25 mouse cellular contexts compared by ENCODE assay signal in the genomic region with DNA sequence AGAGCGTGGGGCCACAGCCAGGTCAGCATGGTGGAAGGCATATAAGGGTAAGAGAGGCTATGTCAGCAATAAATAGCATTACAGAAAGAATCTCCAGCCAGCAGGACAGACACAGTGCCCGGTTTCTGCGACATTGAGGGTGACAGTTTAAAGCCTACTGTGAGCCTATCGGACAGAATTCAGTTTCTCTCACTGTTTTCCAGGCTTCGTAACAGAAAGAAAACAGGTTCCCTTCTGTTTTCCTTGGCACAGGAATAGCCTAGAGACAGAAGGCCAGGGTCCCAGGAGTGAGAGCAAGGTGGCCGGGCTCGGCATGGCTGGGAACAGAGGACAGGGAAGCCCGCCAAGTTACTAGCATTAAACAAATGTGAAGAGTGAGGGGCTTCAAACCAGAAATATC. TPM values are rescaled to one million over a fixed set of nuclear protein-coding genes. Genes with fewer than 3 reads are reported as not detected.
DNase-seq lines count a peak whose midpoint lies in the region; ATAC-seq and TF ChIP-seq lines count a peak whose summit lies in the region.
"Had no signal": no experiment of that assay in that cellular context is flagged by ENCODE, and none has a peak within 500 bp of the region (broad histone marks: within the 10 kb centered on the region; RNA-seq: fewer than 3 reads in every experiment).

No protein-coding gene starts in this region.

- intact Hi-C loops in left cerebral cortex, adult 2 months (cut with DNase I): loop anchor here (2.0 kb wide), 1 partner anchor 13 kb away; no protein-coding TSS in a partner anchor

- H3K4me1 ChIP-seq in forebrain, postnatal 0 days (ENCODE audit: insufficient read depth): no peaks in the 10 kb centered on the region
- no peaks in the 10 kb centered on the region for H3K4me1 ChIP-seq in forebrain, embryonic 11.5 days (replicated peaks; ENCODE audit: control insufficient read depth, insufficient read depth, low read length)
- H3K4me1 ChIP-seq: forebrain, embryonic 13.5 days; midbrain, embryonic 10.5 days had no signal

- TF ChIP-seq CTCF in forebrain, postnatal 0 days (IDR thresholded peaks at IDR 0.05; ENCODE audit: low read depth): no peak
- TF ChIP-seq CTCF in left cerebral cortex, adult 2 months (IDR thresholded peaks at IDR 0.05): no peak

- no peak overlapping the region for H3K4me3 ChIP-seq in forebrain, postnatal 0 days (ENCODE audit: low read depth, low read length)
- no peak overlapping the region for H3K4me3 ChIP-seq in forebrain, embryonic 11.5 days (ENCODE audit: low read depth, low read length)
- no peak overlapping the region for H3K4me3 ChIP-seq in left cerebral cortex, adult 2 months
- H3K4me3 ChIP-seq: forebrain, embryonic 13.5 days; gastrocnemius, adult 2 months; limb, embryonic 15.5 days; midbrain, embryonic 10.5 days; myocyte; stomach, embryonic 15.5 days had no signal

- H3K27me3 ChIP-seq in forebrain, postnatal 0 days (ENCODE audit: insufficient read depth, low read length): no peaks in the 10 kb centered on the region
- H3K27me3 ChIP-seq in forebrain, embryonic 11.5 days (ENCODE audit: control insufficient read depth, insufficient read depth, low read length): no peaks in the 10 kb centered on the region
- H3K27me3 ChIP-seq: CH12.LX; forebrain, embryonic 13.5 days; limb, embryonic 15.5 days; stomach, embryonic 15.5 days had no signal

- H3K36me3 ChIP-seq in forebrain, postnatal 0 days (ENCODE audit: insufficient read depth): peaks cover 56% of the 10 kb centered on the region
- H3K36me3 ChIP-seq in forebrain, embryonic 11.5 days (ENCODE audit: control insufficient read depth, insufficient read depth, low read length): peaks cover 5% of the 10 kb centered on the region

- H3K9me3 ChIP-seq in forebrain, postnatal 0 days (ENCODE audit: low read length): no peaks in the 10 kb centered on the region
- H3K9me3 ChIP-seq in forebrain, embryonic 11.5 days (ENCODE audit: control insufficient read depth, low read length): no peaks in the 10 kb centered on the region
- H3K9me3 ChIP-seq: forebrain, embryonic 13.5 days; limb, embryonic 15.5 days; midbrain, embryonic 10.5 days; stomach, embryonic 15.5 days had no signal

- 63% methylated on average over 8 of the region's 8 CpGs for WGBS in forebrain, postnatal 0 days
- 95% methylated on average over 8 of the region's 8 CpGs for WGBS in forebrain, embryonic 11.5 days

- 0 out of 2 replicates have a peak overlapping the region, but pooled peaks have one; percentile 47 for H3K27ac ChIP-seq in forebrain, postnatal 0 days (ENCODE audit: low read depth, low read length)
- H3K27ac ChIP-seq in forebrain, embryonic 11.5 days (ENCODE audit: low read depth, low read length): no peak overlapping the region
- peak overlapping the region; percentile 52; the same call in 1 of the 2 replicates for H3K27ac ChIP-seq in left cerebral cortex, adult 2 months
- H3K27ac ChIP-seq: forebrain, embryonic 13.5 days; limb, embryonic 15.5 days; midbrain, embryonic 10.5 days; stomach, embryonic 15.5 days had no signal

- DNase-seq in forebrain, postnatal 0 days: no peak
- DNase-seq in forebrain, embryonic 11.5 days (ENCODE audit: low spot score): no peak
- DNase-seq in left cerebral cortex, adult 2 months (ENCODE audit: extremely low spot score in 1 of 2, low spot score in 2 of 2): no peak
- DNase-seq in left cerebral cortex, adult 11 months (ENCODE audit: low spot score): no peak
- DNase-seq in brain, adult 2 months (ENCODE audit: low read depth, low spot score): peak; percentile 88
- DNase-seq in cerebellum, adult 8-10 months: peak; percentile 75
- DNase-seq in ovary, adult 18-20 months (ENCODE audit: low spot score): no peak
- DNase-seq in natural killer cell, adult 2 months (ENCODE audit: low spot score in 2 of 2): no peak
- DNase-seq: adrenal gland, postnatal 36 days; gastrocnemius, adult 2 months; kidney, adult 18-20 months; kidney, postnatal 10 days; lung, embryonic 14.5 days; lung, postnatal 4 days had no signal

- no peak overlapping the region for H3K4me2 ChIP-seq in forebrain, postnatal 0 days (ENCODE audit: low read depth)
- H3K4me2 ChIP-seq in forebrain, embryonic 11.5 days (ENCODE audit: low read depth, low read length, severe bottlenecking): no peak overlapping the region
- H3K4me2 ChIP-seq: forebrain, embryonic 13.5 days; limb, embryonic 15.5 days; lung, embryonic 14.5 days; stomach, embryonic 15.5 days had no signal

- no peak overlapping the region for H3K9ac ChIP-seq in forebrain, postnatal 0 days
- H3K9ac ChIP-seq in forebrain, embryonic 11.5 days (ENCODE audit: low read length): no peak overlapping the region
- H3K9ac ChIP-seq: forebrain, embryonic 13.5 days; limb, embryonic 15.5 days; lung, embryonic 14.5 days; stomach, embryonic 15.5 days had no signal

- ATAC-seq in forebrain, postnatal 0 days: no peak
- no peak for ATAC-seq in forebrain, embryonic 11.5 days (replicated peaks; ENCODE audit: low FRiP score)
- ATAC-seq: forebrain, embryonic 13.5 days had no signal

RNA-seq across cellular contexts. Expression of gene AI413582, which starts 14.3 kb away (rescaled TPM):
- total RNA-seq in forebrain, postnatal 0 days (2014; rRNA removed): 35.0 and 70.3 TPM in 2 replicates
- polyA plus RNA-seq in forebrain, postnatal 0 days (2015; fragmentation: Nextera tagmentation; extraction: Ambion mirVana): 85.2 and 92.8 TPM in 2 replicates
- 14.6 and 16.7 TPM in 2 replicates for polyA plus RNA-seq in forebrain, embryonic 11.5 days (2014; fragmentation: Nextera tagmentation; extraction: Ambion mirVana)
- total RNA-seq in left cerebral cortex, adult 2 months (2021): 10 to 100 TPM; 86.7 to 93.8 TPM

RNA-seq across cellular contexts. Expression of gene Hmga1, which starts 23.5 kb away (rescaled TPM):
- total RNA-seq in forebrain, postnatal 0 days (2014; rRNA removed): 84.7 and 99.1 TPM in 2 replicates
- 122 and 123 TPM in 2 replicates for polyA plus RNA-seq in forebrain, postnatal 0 days (2015; fragmentation: Nextera tagmentation; extraction: Ambion mirVana)
- polyA plus RNA-seq in forebrain, embryonic 11.5 days (2014; fragmentation: Nextera tagmentation; extraction: Ambion mirVana): 427 and 461 TPM in 2 replicates
- 10 to 100 TPM; 55.2 to 55.7 TPM for total RNA-seq in left cerebral cortex, adult 2 months (2021)

RNA-seq across cellular contexts. Expression of gene Nudt3, which starts 43.5 kb away (rescaled TPM):
- 324 and 329 TPM in 2 replicates for total RNA-seq in forebrain, postnatal 0 days (2014; rRNA removed)
- 249 TPM in 2 replicates for polyA plus RNA-seq in forebrain, postnatal 0 days (2015; fragmentation: Nextera tagmentation; extraction: Ambion mirVana)
- polyA plus RNA-seq in forebrain, embryonic 11.5 days (2014; fragmentation: Nextera tagmentation; extraction: Ambion mirVana): 50.5 and 56.8 TPM in 2 replicates
- 100 to 1,000 TPM; 550 to 603 TPM for total RNA-seq in left cerebral cortex, adult 2 months (2021)

RNA-seq across cellular contexts. Expression of gene RPS10-NUDT3, which starts 55.2 kb away (rescaled TPM):
- not detected in 2 replicates for total RNA-seq in forebrain, postnatal 0 days (2014; rRNA removed)
- not detected in 2 replicates for polyA plus RNA-seq in forebrain, postnatal 0 days (2015; fragmentation: Nextera tagmentation; extraction: Ambion mirVana)
- polyA plus RNA-seq in forebrain, embryonic 11.5 days (2014; fragmentation: Nextera tagmentation; extraction: Ambion mirVana): not detected in 2 replicates
- 1 to 10 TPM in 1 of 2 experiments, not detected in 1; 2.0 TPM for total RNA-seq in left cerebral cortex, adult 2 months (2021)
- total RNA-seq: adrenal gland, postnatal 36 days; CH12.LX; granulocyte monocyte progenitor cell, adult 5-6 weeks; left cerebral cortex, postnatal 14 days had no signal
- polyA plus RNA-seq: forebrain, embryonic 13.5 days; heart, embryonic 14.5 days; limb, embryonic 15.5 days; lung, embryonic 14.5 days; midbrain, embryonic 10.5 days; myocyte; spleen, adult 2 months; stomach, embryonic 15.5 days; thymus, postnatal 0 days had no signal

RNA-seq across cellular contexts. Expression of gene Rps10, which starts 56.7 kb away (rescaled TPM):
- 1,348 and 1,517 TPM in 2 replicates for total RNA-seq in forebrain, postnatal 0 days (2014; rRNA removed)
- polyA plus RNA-seq in forebrain, postnatal 0 days (2015; fragmentation: Nextera tagmentation; extraction: Ambion mirVana): 502 and 620 TPM in 2 replicates
- polyA plus RNA-seq in forebrain, embryonic 11.5 days (2014; fragmentation: Nextera tagmentation; extraction: Ambion mirVana): 803 and 835 TPM in 2 replicates
- total RNA-seq in left cerebral cortex, adult 2 months (2021): 100 to 1,000 TPM; 444 to 464 TPM

Comparison
In these comparisons a context has a peak if more than half of its experiments do, and no peak if none do; other contexts are left out.
1. DNase-seq: peak in brain, adult 2 months (single experiment) and cerebellum, adult 8-10 months (single experiment); none in forebrain, postnatal 0 days (single experiment), forebrain, embryonic 11.5 days (single experiment), left cerebral cortex, adult 2 months (0 of 2), left cerebral cortex, adult 11 months (single experiment), ovary, adult 18-20 months (single experiment) and natural killer cell, adult 2 months (0 of 2).